Mouse (Mus musculus) neural tube, embryonic 12.5 days (tissue): Measurements from ENCODE around the gene Mtch2. TPM values are rescaled to one million over a fixed set of nuclear protein-coding genes. Genes with fewer than 3 reads are reported as not detected.

Source experiments
- polyA plus RNA-seq: library from polyadenylated mRNA; unstranded; fragments of >200 nt; fragmentation: Nextera tagmentation; extraction: Ambion mirVana; gene quantifications from 2 replicates; pipeline ENCODE4 v1.2.1, GENCODE M21; 2016

The Mtch2 gene
- polyA plus RNA-seq, 1 experiment from 2014 or later: 216 TPM

Other genes starting within 250 kb of the Mtch2 start
- 41.9 and 44.4 TPM in 2 replicates for gene Nup160, start 169.9 kb upstream of the Mtch2 start, polyA plus RNA-seq
- 130 and 134 TPM in 2 replicates for gene Fnbp4, start 101.8 kb upstream of the Mtch2 start, polyA plus RNA-seq
- gene Agbl2, start 64.4 kb upstream of the Mtch2 start, polyA plus RNA-seq: 0.22 and 0.28 TPM in 2 replicates
- gene C1qtnf4, start 38.7 kb downstream of the Mtch2 start, polyA plus RNA-seq: 62.3 and 74.0 TPM in 2 replicates
- gene Kbtbd4, start 57.6 kb downstream of the Mtch2 start, polyA plus RNA-seq: 46.8 and 48.2 TPM in 2 replicates
- gene Ndufs3, start 57.7 kb downstream of the Mtch2 start, polyA plus RNA-seq: 195 and 205 TPM in 2 replicates
- 143 and 146 TPM in 2 replicates for gene Celf1, start 93.2 kb downstream of the Mtch2 start, polyA plus RNA-seq
- 3.5 and 4.7 TPM in 2 replicates for gene Rapsn, start 188.5 kb downstream of the Mtch2 start, polyA plus RNA-seq
- 281 and 296 TPM in 2 replicates for gene Psmc3, start 206.9 kb downstream of the Mtch2 start, polyA plus RNA-seq
- gene Slc39a13, start 223.3 kb downstream of the Mtch2 start, polyA plus RNA-seq: 30.0 and 30.9 TPM in 2 replicates
- 4.0 and 4.6 TPM in 2 replicates for gene Spi1, start 235.2 kb downstream of the Mtch2 start, polyA plus RNA-seq